Mouse (Mus musculus) urinary bladder, adult 18-20 months (tissue): ENCODE measurements at regions not wholly inside any gene's neighbourhood (a gene's known extent, or its start where the extent isn't known, plus 50 kb on each side); places are given as distances from the start of the nearest gene placed in this dataset.

Source experiments
- DNase-seq, 2 experiments: peaks; one replicate each; pipeline ENCODE4 v3.0.0; 2022; ENCODE audit warnings: low spot score in 2 of 2, mixed read lengths in 2 of 2

DNA sequence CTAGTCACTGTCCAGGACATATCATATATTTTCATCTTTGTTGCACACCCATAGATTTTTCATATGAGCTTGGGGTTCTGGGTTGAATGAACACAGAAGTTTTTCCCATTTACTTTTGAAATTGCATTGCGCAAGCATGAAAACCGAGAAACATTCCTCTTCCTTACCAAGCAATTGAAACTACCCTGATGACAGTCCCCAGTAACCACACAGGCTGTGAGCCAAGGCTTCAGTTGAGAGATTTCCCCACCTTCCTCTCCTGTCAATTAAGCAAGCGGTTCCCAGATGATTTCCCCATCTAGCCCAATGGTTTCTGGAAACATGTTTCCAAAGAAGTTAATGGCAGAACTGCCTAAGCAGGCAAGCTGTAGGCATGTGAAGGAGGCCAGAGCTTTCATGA is 81.8 kb upstream of the Inhba start:
- DNase-seq: no peak

DNA sequence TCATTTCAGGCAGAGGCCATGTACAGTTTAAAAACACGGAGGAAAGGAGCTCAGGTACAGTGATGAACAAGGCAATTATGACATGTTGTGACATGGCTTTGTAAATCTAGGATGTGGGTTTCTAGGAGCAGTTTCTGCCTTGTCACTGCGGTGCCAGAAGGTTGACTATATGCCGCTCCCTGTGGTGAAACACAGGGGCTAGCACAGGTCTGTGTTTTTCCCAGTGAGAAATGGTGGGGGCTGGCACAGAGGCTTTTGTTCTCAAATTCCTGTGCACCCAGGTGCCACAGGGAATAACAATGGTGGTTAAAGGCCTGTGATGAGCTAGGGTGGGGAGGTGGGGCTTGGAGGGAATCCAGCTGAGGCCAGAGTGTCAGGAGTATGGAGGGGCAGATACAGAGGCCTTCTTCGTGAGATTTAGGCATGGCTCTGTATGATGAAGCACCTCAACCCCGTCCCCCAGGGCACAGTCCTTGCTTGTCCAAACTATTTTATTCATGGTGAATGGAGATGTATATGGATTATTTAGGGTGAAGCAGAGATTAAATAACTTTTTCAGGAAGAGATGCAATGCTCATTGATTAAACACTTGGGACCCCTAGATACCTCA is 80.0 kb upstream of the Inhba start:
- DNase-seq: no peak

DNA sequence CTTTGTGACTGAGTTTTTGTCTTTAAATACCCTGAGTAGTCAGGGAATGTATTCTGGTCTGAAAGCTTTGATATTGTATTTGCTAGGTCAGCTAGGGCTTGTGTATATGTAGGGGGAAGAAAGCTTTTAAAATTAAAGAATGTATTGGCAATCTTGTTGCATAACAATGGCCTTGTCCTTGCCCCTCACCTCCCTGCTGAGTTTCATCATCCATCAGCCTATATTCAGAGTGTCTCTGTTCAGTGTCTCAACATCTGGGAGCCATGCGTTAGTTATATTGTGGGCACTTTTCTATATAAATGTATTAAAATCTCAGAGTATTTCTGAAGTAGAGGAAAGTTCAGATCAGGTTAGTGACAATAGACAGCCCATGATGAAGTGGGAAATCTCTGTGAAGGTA is 76.0 kb upstream of the Inhba start:
- no peak for DNase-seq

DNA sequence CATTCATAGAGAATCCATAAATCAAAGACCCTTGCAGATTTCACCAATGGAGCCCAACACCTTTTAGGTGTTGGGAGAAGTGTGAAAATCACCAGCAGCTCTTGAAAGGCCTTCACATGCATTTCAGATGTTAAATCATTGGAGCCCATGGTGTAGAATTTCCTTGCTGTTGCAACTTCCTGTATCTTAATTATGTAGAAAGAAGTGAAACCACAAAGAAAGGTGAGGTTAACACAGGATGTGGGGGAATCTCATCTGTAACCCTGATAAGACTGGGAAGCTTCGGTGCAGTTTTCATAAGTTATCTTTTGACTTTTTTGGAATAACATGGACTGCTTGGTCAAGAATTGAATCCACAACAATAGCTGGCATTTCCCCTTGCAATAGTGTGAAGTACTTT is 75.5 kb upstream of the Inhba start:
- no peak for DNase-seq

DNA sequence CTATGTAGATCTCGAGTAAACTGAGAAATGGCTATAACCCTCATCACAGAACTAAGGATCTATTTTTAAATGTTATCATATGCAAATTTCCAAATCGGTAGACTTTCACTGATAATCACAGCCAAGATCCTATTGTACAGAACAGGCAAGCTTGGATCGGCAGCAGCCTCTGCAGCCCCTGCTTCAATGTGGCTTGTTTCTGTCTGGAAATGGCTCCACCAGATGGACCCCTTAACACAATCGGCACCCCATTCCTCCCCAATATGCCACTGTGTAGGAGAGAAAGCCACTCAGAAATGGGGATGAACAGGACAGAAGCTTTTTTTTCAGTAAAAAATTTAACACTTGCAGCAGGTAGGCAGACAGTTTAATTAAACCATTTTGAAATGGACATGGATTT is 61.5 kb upstream of the Inhba start:
- no peak for DNase-seq

DNA sequence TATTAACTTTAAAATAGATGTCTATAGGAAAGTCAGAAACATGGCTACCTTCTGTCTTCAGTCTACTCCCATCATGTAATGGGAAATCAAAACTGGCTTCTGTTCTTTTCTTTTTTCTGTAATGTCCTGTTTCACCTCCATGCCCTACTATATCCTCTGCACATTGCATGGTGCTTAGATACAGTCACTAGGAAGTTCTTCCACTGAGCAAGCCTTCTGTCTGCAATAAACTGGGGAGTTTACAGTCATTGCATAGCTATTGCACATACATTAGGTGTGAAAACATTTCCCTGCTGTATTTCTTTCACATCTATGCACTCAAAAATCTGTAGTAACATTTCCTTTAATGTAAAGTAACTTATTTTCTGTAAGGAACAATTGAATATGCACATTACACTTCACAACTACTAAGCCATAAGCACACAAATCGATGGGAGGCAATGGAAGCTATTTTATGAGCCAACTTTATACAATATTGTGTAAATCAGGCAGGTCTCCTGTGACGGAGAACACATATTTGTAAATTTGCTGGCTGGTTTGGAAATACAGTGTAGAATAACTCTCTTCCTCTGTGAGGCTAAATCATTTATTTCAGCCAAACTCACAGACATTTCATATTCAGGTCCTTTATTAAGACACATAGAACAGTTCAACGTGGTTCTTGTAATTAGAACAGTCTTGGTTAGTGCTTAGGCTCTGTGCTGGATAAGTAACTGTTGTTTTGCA is 60.6 kb upstream of the Inhba start:
- no peak for DNase-seq
